Mouse (Mus musculus): ENCODE results near the gene Ism1. TPM values are rescaled to one million over a fixed set of nuclear protein-coding genes. Genes with fewer than 3 reads are reported as not detected.
A peak's percentile ranks its signal among the peaks of the same experiment; 100 is the strongest.

The Ism1 gene
- polyA plus RNA-seq, 1 experiment, result 3.1 TPM

DNA sequence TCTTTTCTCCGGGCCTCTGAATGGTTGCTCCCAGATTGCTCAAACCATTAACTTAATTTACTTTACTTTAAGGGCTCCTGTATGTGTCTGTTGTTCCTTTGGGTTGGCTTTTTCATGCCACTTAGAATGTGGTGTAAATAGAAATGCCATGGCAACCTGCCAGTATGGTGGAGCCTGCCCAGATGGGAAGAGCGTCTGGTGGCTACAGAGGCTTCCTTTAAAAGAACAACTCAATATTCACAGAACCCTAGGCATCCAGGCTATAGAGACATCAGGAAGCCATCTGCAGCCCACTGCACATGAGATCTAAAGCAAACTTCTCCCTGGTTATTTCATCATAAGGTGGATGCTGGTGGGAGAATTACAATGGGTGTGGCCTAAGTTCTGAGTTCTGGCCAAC is 18.6 kb downstream of the Ism1 start:
- Histone ChIP-seq H3K4me1 (ENCODE audit: control insufficient read depth, insufficient read depth, low read length) (no peaks in the 10 kb centered on the region), H3K4me3 (replicated peaks; ENCODE audit: control insufficient read depth, low read depth, low read length) (no peak overlapping the region), H3K27ac (ENCODE audit: control insufficient read depth, insufficient read depth, low read depth, low read length, poor library complexity) (no peak overlapping the region)
- TF ChIP-seq POLR2A (IDR thresholded peaks at IDR 0.05; ENCODE audit: borderline replicate concordance, control insufficient read depth, low read depth, low read length), result no peak
- TF ChIP-seq CTCF (IDR thresholded peaks at IDR 0.05; ENCODE audit: control insufficient read depth, insufficient read depth, low read length), result no peak
- 56% methylated on average over 2 of the region's 2 CpGs for WGBS

DNA sequence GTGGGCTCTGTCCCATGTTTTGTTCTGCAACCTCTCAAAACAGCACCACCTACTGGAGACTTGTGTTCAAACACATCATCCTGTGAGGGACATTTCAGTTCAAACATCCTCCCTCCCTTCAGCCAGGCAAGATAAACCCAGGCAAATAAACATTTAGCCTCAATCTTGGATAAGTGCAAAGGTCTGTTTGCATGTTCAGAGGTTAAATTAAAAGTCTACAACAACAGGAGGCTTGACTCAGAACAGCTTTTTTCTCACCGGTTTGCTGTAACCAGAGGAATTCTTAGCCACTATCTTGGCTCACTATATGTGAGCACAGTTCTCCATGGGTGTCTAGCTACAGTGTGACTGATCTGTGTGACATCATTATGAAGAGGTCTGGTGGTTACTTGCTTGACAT is 22.6 kb downstream of the Ism1 start:
- TF ChIP-seq POLR2A (IDR thresholded peaks at IDR 0.05; ENCODE audit: borderline replicate concordance, control insufficient read depth, low read depth, low read length) (no peak), CTCF (IDR thresholded peaks at IDR 0.05; ENCODE audit: control insufficient read depth, insufficient read depth, low read length) (no peak)
- 82% methylated on average over 1 of the region's 1 CpGs for WGBS
- Histone ChIP-seq H3K27ac (ENCODE audit: control insufficient read depth, insufficient read depth, low read depth, low read length, poor library complexity) (no peak overlapping the region), H3K4me3 (replicated peaks; ENCODE audit: control insufficient read depth, low read depth, low read length) (no peak overlapping the region), H3K4me1 (ENCODE audit: control insufficient read depth, insufficient read depth, low read length) (no peaks in the 10 kb centered on the region)

DNA sequence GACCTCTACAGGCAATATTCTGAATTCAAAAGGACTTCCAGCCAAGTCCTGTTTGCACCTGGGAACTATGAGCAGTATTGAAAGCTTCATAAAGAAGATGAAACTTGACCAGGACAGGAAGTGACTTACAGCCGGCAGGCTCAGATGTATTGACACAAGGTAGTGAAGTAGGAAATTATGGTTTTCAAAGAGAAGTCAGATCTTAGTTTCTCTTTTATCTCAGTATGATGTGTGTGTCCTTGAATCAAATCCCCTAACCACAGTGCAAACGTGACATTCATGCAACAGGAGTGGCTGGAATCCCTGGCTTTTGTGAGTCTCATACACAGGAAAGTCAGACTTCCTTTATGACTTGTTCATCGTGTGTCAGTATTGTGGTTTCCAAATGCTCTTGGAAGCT is 27.0 kb downstream of the Ism1 start:
- Histone ChIP-seq H3K4me1 (ENCODE audit: control insufficient read depth, insufficient read depth, low read length) (no peaks in the 10 kb centered on the region), H3K4me3 (replicated peaks; ENCODE audit: control insufficient read depth, low read depth, low read length) (no peak overlapping the region), H3K27ac (ENCODE audit: control insufficient read depth, insufficient read depth, low read depth, low read length, poor library complexity) (no peak overlapping the region)
- 8% methylated on average over 3 of the region's 3 CpGs for WGBS
- TF ChIP-seq POLR2A (IDR thresholded peaks at IDR 0.05; ENCODE audit: borderline replicate concordance, control insufficient read depth, low read depth, low read length), result no peak
- no peak for TF ChIP-seq CTCF (IDR thresholded peaks at IDR 0.05; ENCODE audit: control insufficient read depth, insufficient read depth, low read length)

DNA sequence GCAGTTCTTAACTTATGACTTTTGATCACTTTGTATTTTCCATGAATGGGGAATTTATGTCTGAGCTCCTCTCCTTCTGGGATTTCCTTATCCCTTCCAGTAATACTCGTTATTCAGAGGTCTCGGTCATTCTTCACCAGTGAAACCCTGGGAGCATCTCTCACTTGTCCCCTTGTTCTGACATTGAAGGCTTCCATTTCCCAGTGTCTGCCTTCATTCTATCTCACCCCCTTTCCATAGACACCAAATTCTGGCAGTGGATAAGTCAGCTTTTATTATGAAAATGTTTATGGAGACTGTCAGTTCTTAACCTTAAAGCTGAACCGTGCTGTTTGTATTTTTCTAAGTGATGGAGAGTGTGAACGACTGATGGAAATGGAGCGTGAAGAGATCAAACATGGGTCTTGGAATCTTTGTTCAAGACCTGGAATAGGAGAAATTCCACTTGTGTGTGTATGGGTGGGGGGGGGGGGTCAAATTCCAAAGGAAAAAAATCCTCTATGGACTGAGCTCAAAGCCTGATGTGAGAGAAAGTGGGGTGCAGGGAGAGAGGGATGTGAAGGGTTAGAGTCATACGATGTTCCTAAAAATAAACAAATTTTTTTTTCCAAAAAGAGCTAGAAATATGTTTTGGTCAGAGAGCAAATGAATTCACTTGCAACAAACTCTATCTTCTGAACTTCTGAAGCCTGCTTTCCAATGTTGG is 30.4 kb downstream of the Ism1 start:
- no peak overlapping the region for H3K27ac ChIP-seq (ENCODE audit: control insufficient read depth, insufficient read depth, low read depth, low read length, poor library complexity)
- no peaks in the 10 kb centered on the region for H3K4me1 ChIP-seq (ENCODE audit: control insufficient read depth, insufficient read depth, low read length)
- H3K4me3 ChIP-seq (replicated peaks; ENCODE audit: control insufficient read depth, low read depth, low read length), result no peak overlapping the region
- TF ChIP-seq POLR2A (IDR thresholded peaks at IDR 0.05; ENCODE audit: borderline replicate concordance, control insufficient read depth, low read depth, low read length), result no peak
- TF ChIP-seq CTCF (IDR thresholded peaks at IDR 0.05; ENCODE audit: control insufficient read depth, insufficient read depth, low read length), result no peak
- 81% methylated on average over 6 of the region's 6 CpGs for WGBS

DNA sequence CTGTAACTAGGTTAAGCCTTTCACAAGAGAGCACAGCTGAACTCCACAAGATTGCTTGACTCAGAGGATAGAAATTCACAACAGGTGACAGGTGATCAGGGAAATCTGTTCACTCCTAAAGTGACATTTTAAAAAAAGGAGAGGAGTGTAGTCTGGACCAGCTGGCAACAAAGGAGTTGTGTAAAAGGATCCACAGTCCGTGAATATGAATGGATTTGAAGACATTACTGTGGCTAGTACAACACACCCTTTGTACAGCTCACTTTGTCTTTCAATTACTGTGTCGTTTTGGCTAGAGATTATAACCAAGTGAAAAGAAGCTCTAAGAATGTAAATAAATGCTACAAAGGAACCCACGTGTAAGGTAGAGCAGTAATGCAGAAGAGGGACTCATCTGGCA is 33.7 kb downstream of the Ism1 start:
- Histone ChIP-seq H3K27ac (ENCODE audit: control insufficient read depth, insufficient read depth, low read depth, low read length, poor library complexity) (no peak overlapping the region), H3K4me1 (ENCODE audit: control insufficient read depth, insufficient read depth, low read length) (no peaks in the 10 kb centered on the region), H3K4me3 (replicated peaks; ENCODE audit: control insufficient read depth, low read depth, low read length) (no peak overlapping the region)
- TF ChIP-seq POLR2A (IDR thresholded peaks at IDR 0.05; ENCODE audit: borderline replicate concordance, control insufficient read depth, low read depth, low read length) (no peak), CTCF (IDR thresholded peaks at IDR 0.05; ENCODE audit: control insufficient read depth, insufficient read depth, low read length) (no peak)
- WGBS, result 61% methylated on average over 3 of the region's 3 CpGs

DNA sequence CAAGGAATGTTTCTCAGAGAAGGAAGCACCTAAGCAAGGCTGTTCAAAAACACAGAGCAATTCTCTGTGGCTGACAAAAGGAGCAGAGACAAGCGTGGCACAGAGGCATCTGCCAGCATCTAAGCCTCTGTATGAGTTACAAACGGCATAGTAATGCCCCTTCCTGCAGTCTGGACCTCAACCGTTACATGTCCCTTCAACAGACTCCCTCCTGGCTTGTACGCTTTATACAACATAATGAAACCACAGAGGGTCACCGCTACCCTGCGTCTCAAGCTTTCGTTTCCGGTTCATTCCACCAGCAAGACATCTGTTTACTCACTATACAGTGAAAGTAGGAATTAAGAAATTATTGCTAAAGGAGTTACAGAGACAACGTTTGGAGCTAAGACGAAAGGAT is 34.1 kb downstream of the Ism1 start:
- 79% methylated on average over 10 of the region's 10 CpGs for WGBS
- H3K4me3 ChIP-seq (replicated peaks; ENCODE audit: control insufficient read depth, low read depth, low read length), result no peak overlapping the region
- no peak for TF ChIP-seq CTCF (IDR thresholded peaks at IDR 0.05; ENCODE audit: control insufficient read depth, insufficient read depth, low read length)
- TF ChIP-seq POLR2A (IDR thresholded peaks at IDR 0.05; ENCODE audit: borderline replicate concordance, control insufficient read depth, low read depth, low read length), result no peak

DNA sequence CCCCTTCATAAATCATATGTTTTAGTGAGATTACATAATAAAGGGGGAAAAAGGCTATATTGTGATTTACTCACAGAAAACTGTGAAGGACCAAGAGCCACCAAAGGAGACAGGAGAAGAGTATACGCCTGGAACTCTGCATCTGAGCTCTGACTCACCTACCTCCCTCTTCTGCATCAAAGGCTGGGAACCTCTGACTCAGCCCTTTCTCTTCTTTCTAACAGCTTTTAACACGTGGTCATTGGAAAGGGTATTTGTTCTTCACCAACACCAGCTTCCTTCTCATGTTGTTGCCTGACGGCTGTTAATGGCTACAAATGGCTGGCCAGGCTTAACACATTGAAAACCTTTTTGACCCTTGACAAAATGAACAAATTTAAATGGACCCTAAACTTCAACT is 36.2 kb downstream of the Ism1 start:
- WGBS, result 49% methylated on average over 3 of the region's 3 CpGs

More for the DNA sequence above, 34.1 kb downstream of the Ism1 start:
- Histone ChIP-seq H3K4me1 (ENCODE audit: control insufficient read depth, insufficient read depth, low read length) (no peaks in the 10 kb centered on the region), H3K27ac (ENCODE audit: control insufficient read depth, insufficient read depth, low read depth, low read length, poor library complexity) (no peak overlapping the region)

DNA sequence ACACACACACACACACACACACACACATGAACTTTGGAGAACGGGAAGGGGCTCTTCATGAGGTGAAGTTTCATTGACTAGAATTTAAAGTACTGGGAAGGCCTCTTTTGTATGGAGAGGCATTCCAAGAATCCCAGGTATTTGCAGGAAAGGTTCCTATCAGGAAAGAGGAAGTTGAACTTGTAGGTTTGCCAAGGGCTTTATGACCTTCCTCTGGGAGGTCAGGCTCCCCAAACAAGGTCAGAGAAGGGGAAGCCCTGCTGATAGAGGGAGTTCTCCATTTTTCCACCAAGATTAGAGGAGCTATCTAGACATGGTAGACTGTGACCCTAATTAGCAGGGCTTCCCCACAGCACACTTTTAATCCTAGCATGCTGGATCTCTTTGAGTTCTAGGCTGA is 39.8 kb downstream of the Ism1 start:
- TF ChIP-seq POLR2A (IDR thresholded peaks at IDR 0.05; ENCODE audit: borderline replicate concordance, control insufficient read depth, low read depth, low read length) (no peak), CTCF (IDR thresholded peaks at IDR 0.05; ENCODE audit: control insufficient read depth, insufficient read depth, low read length) (no peak)
- H3K27ac ChIP-seq (ENCODE audit: control insufficient read depth, insufficient read depth, low read depth, low read length, poor library complexity), result no peak overlapping the region

More for the DNA sequence above, 36.2 kb downstream of the Ism1 start:
- H3K4me3 ChIP-seq (replicated peaks; ENCODE audit: control insufficient read depth, low read depth, low read length), result no peak overlapping the region
- H3K27ac ChIP-seq (ENCODE audit: control insufficient read depth, insufficient read depth, low read depth, low read length, poor library complexity), result no peak overlapping the region
- no peaks in the 10 kb centered on the region for H3K4me1 ChIP-seq (ENCODE audit: control insufficient read depth, insufficient read depth, low read length)
- no peak for TF ChIP-seq CTCF (IDR thresholded peaks at IDR 0.05; ENCODE audit: control insufficient read depth, insufficient read depth, low read length)
- TF ChIP-seq POLR2A (IDR thresholded peaks at IDR 0.05; ENCODE audit: borderline replicate concordance, control insufficient read depth, low read depth, low read length), result no peak

DNA sequence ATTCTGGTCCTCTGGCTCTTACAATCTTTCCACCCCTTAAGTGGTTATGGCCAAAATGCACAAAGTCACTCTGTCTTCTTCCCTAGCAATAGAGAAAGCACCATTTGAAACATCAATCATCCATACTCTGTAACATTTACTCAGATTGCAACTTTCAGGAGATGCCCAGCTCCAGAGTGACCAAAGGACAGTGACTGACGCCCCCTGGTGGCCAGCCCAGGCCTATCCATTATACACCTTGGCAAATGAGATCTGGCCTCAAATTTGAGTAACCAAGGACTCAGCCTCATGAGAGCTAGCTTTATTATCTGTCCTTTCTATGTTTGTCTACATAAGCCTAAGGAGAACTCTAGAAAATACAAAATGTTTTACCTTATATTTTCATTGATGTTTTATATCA is 44.7 kb downstream of the Ism1 start:
- TF ChIP-seq POLR2A (IDR thresholded peaks at IDR 0.05; ENCODE audit: borderline replicate concordance, control insufficient read depth, low read depth, low read length) (no peak), CTCF (IDR thresholded peaks at IDR 0.05; ENCODE audit: control insufficient read depth, insufficient read depth, low read length) (peak; percentile 32; the same call in 1 of the 2 replicates)
- H3K27ac ChIP-seq (ENCODE audit: control insufficient read depth, insufficient read depth, low read depth, low read length, poor library complexity), result no peak overlapping the region
- 0% methylated on average over 1 of the region's 1 CpGs for WGBS

More for the DNA sequence above, 39.8 kb downstream of the Ism1 start:
- H3K4me3 ChIP-seq (replicated peaks; ENCODE audit: control insufficient read depth, low read depth, low read length), result no peak overlapping the region
- WGBS, result 74% methylated on average over 1 of the region's 1 CpGs
- H3K4me1 ChIP-seq (ENCODE audit: control insufficient read depth, insufficient read depth, low read length), result no peaks in the 10 kb centered on the region

More for the DNA sequence above, 44.7 kb downstream of the Ism1 start:
- Histone ChIP-seq H3K4me1 (ENCODE audit: control insufficient read depth, insufficient read depth, low read length) (no peaks in the 10 kb centered on the region), H3K4me3 (replicated peaks; ENCODE audit: control insufficient read depth, low read depth, low read length) (no peak overlapping the region)
